Mouse (Mus musculus): ENCODE results near the gene F9. TPM values are rescaled to one million over a fixed set of nuclear protein-coding genes. Genes with fewer than 3 reads are reported as not detected.
"Not testable (repeated sequence)": the region's sequence is repeated elsewhere in the genome, so short reads cannot be mapped to it uniquely, and the experiment has no call there.

Gene F9
- polyA plus RNA-seq (2016; fragmentation: Nextera tagmentation; extraction: Ambion mirVana) = not detected in 2 replicates

GRCm38 (mm10) chrX:59999221-60000083, at the start of gene F9:
Gene F9, plus strand, starts transcription at chrX:59999464.
- 75% methylated on average over 10 of the region's 10 CpGs for WGBS

DNA sequence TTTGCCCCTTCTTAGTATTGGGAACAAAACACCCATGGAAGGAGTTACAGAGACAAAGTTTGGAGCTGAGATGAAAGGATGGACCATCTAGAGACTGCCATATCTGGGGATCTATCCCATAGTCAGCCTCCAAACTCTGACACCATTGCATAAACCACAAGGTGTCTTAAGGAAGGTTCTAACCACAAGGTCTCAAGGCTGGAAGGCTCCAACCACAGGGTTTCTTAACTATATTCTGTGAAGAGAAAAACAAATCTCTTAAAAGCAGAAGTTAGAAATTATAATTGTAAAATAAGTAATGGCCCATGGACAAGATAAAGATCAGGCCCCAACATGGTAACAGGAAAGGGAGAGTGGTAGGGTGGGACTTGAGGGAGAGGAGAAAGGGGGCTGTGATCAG, 29.5 kb upstream of the F9 start:
- H3K36me3 ChIP-seq = not testable (repeated sequence)

More at GRCm38 (mm10) chrX:59999221-60000083, at the start of gene F9:
- ATAC-seq (ENCODE audit: insufficient number of reproducible peaks, low FRiP score) = no peak
- Histone ChIP-seq H3K4me1 (replicated peaks) (no peaks in the 10 kb centered on the region), H3K9ac (no peak within 1 kb of the TSS), H3K4me3 (no peak within 1 kb of the TSS), H3K27ac (ENCODE audit: poor library complexity, severe bottlenecking) (no peak within 1 kb of the TSS), H3K4me2 (no peak within 1 kb of the TSS), H3K36me3 (no peaks in the 10 kb centered on the region), H3K9me3 (replicated peaks) (no peaks in the 10 kb centered on the region), H3K27me3 (replicated peaks) (no peaks in the 10 kb centered on the region)

GRCm38 (mm10) chrX:60000084-60000443, 800 bp downstream of the F9 start:
- Histone ChIP-seq H3K4me1 (replicated peaks) (no peaks in the 10 kb centered on the region), H3K4me3 (no peak overlapping the region), H3K27ac (ENCODE audit: poor library complexity, severe bottlenecking) (no peak overlapping the region), H3K9ac (no peak overlapping the region), H3K4me2 (no peak overlapping the region), H3K27me3 (replicated peaks) (no peaks in the 10 kb centered on the region), H3K36me3 (no peaks in the 10 kb centered on the region), H3K9me3 (replicated peaks) (no peaks in the 10 kb centered on the region)
- 71% methylated on average over 3 of the region's 3 CpGs for WGBS
- ATAC-seq (ENCODE audit: insufficient number of reproducible peaks, low FRiP score) = no peak

More for the DNA sequence above, 29.5 kb upstream of the F9 start:
- ATAC-seq (ENCODE audit: insufficient number of reproducible peaks, low FRiP score); H3K4me2 ChIP-seq; H3K4me1 ChIP-seq (replicated peaks); H3K27ac ChIP-seq (ENCODE audit: poor library complexity, severe bottlenecking); H3K4me3 ChIP-seq; H3K9me3 ChIP-seq (replicated peaks); H3K9ac ChIP-seq; H3K27me3 ChIP-seq (replicated peaks): not testable (repeated sequence)

DNA sequence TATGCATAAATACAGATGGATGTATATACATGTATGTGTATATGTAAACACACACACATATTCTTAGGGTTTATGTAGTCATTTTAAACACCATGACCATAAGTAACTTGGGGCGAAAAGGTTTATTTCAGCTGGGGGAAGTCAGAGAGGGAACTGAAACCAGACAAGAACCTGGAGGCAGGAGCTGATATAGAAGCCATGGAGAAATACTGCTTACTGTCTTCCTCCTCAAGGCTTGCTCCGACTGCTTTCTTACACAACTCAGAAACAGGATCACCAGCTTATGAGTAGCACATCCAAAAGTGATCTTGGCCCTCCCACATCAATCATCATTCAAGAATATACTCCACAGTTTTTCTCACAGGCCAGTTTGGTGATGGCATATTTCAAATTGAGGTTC, 2.2 kb downstream of the F9 start:
- H3K9me3 ChIP-seq (replicated peaks) = no peaks in the 10 kb centered on the region
- no peaks in the 10 kb centered on the region for H3K27me3 ChIP-seq (replicated peaks)
- H3K9ac ChIP-seq = no peak overlapping the region
- WGBS = 71% methylated on average over 2 of the region's 2 CpGs
- no peak for ATAC-seq (ENCODE audit: insufficient number of reproducible peaks, low FRiP score)
- H3K4me2 ChIP-seq = no peak overlapping the region
- H3K4me3 ChIP-seq = no peak overlapping the region
- no peaks in the 10 kb centered on the region for H3K4me1 ChIP-seq (replicated peaks)
- no peaks in the 10 kb centered on the region for H3K36me3 ChIP-seq
- H3K27ac ChIP-seq (ENCODE audit: poor library complexity, severe bottlenecking) = no peak overlapping the region

GRCm38 (mm10) chrX:60013084-60013676, 13.9 kb downstream of the F9 start:
- Histone ChIP-seq H3K9ac (no peak overlapping the region), H3K27ac (ENCODE audit: poor library complexity, severe bottlenecking) (no peak overlapping the region), H3K27me3 (replicated peaks) (no peaks in the 10 kb centered on the region), H3K4me1 (replicated peaks) (no peaks in the 10 kb centered on the region), H3K4me3 (no peak overlapping the region), H3K36me3 (no peaks in the 10 kb centered on the region), H3K4me2 (no peak overlapping the region), H3K9me3 (replicated peaks) (no peaks in the 10 kb centered on the region)
- ATAC-seq (ENCODE audit: insufficient number of reproducible peaks, low FRiP score) = no peak

- ATAC-seq (ENCODE audit: insufficient number of reproducible peaks, low FRiP score) = no peak
- H3K4me1 ChIP-seq (replicated peaks) = no peaks in the 10 kb centered on the region
- no peaks in the 10 kb centered on the region for H3K27me3 ChIP-seq (replicated peaks)
- H3K4me2 ChIP-seq = no peak overlapping the region
- H3K4me3 ChIP-seq = no peak overlapping the region
- no peaks in the 10 kb centered on the region for H3K36me3 ChIP-seq
- no peak overlapping the region for H3K9ac ChIP-seq
- 82% methylated on average over 1 of the region's 1 CpGs for WGBS
- no peak overlapping the region for H3K27ac ChIP-seq (ENCODE audit: poor library complexity, severe bottlenecking)
- no peaks in the 10 kb centered on the region for H3K9me3 ChIP-seq (replicated peaks)
These were observed 15.3 kb downstream of the F9 start for GRCm38 (mm10) chrX:60014588-60014987.

DNA sequence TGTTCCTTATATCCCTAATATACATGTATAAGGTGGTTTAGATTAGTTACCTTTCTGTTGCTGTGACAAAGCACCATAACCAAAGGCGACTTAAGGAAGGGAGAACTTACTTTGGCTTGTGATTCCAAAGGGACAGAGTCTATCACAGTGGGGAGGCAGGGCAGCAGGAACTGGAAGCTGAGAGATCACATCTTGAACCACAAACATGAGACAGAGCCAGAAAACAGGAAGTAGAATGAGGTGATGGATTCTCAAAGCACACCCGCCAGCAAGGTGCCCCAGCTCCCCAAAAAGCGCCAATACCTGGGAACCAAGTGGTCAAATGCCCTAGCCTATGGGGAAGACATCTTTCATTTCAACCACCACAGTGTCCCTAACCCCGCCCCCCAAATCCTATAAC, 21.7 kb downstream of the F9 start:
- ATAC-seq (ENCODE audit: insufficient number of reproducible peaks, low FRiP score) = no peak
- Histone ChIP-seq H3K27ac (ENCODE audit: poor library complexity, severe bottlenecking) (no peak overlapping the region), H3K4me3 (no peak overlapping the region), H3K36me3 (no peaks in the 10 kb centered on the region), H3K27me3 (replicated peaks) (no peaks in the 10 kb centered on the region), H3K9me3 (replicated peaks) (no peaks in the 10 kb centered on the region), H3K9ac (no peak overlapping the region), H3K4me1 (replicated peaks) (no peaks in the 10 kb centered on the region), H3K4me2 (no peak overlapping the region)
- 67% methylated on average over 4 of the region's 4 CpGs for WGBS

DNA sequence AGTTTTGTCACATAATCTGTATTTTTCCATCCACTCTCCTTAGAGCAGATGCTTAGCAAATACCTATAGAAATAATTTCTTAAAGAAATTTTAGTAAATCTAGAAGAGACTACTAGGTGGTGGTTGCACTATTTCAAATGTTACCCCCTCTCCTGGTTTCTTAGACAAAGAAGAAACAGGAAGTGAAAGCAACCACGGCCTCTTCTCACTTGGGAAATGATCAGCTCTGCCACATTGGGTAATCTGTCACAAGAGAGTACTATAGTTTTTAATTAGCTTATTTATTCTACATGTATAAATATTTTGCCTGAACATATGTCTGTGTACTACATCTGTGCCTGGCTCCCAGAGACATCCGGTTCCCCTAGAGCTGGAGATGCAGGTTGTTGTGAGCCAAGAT, 22.3 kb downstream of the F9 start:
- no peaks in the 10 kb centered on the region for H3K9me3 ChIP-seq (replicated peaks)
- 79% methylated on average over 2 of the region's 2 CpGs for WGBS
- no peak overlapping the region for H3K9ac ChIP-seq
- no peaks in the 10 kb centered on the region for H3K36me3 ChIP-seq
- ATAC-seq (ENCODE audit: insufficient number of reproducible peaks, low FRiP score) = no peak
- no peaks in the 10 kb centered on the region for H3K4me1 ChIP-seq (replicated peaks)
- H3K4me3 ChIP-seq = no peak overlapping the region
- H3K27ac ChIP-seq (ENCODE audit: poor library complexity, severe bottlenecking) = no peak overlapping the region
- H3K4me2 ChIP-seq = no peak overlapping the region
- no peaks in the 10 kb centered on the region for H3K27me3 ChIP-seq (replicated peaks)

GRCm38 (mm10) chrX:60026654-60027053, 27.4 kb downstream of the F9 start:
- H3K4me2 ChIP-seq = no peak overlapping the region
- ATAC-seq (ENCODE audit: insufficient number of reproducible peaks, low FRiP score) = no peak
- WGBS = 11% methylated on average over 3 of the region's 3 CpGs

DNA sequence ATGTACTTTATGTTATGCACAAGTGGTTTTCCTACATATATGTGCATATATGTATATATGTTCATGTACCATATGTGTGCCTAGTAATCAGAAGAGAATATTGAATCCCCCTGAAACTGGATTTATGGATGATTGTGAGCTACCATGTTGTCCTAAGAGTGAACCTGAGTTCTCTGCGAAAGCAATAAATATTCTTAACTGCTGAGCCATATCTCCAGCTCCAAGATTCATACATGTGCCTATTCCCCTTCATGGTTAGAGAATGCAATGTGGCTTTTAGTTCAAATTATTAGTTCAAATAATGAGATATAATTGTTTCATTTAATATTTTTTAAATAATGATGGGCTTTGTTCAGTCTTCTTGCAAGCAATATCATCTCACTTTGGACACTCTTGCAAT, 55.5 kb downstream of the F9 start:
- no peaks in the 10 kb centered on the region for H3K4me1 ChIP-seq (replicated peaks)
- H3K36me3 ChIP-seq = no peaks in the 10 kb centered on the region
- H3K27ac ChIP-seq (ENCODE audit: poor library complexity, severe bottlenecking) = no peak overlapping the region
- no peak overlapping the region for H3K9ac ChIP-seq
- no peaks in the 10 kb centered on the region for H3K9me3 ChIP-seq (replicated peaks)
- H3K4me2 ChIP-seq = no peak overlapping the region
- H3K27me3 ChIP-seq (replicated peaks) = no peaks in the 10 kb centered on the region
- ATAC-seq (ENCODE audit: insufficient number of reproducible peaks, low FRiP score) = no peak
- 82% methylated on average over 1 of the region's 1 CpGs for WGBS
- H3K4me3 ChIP-seq = no peak overlapping the region

More at GRCm38 (mm10) chrX:60026654-60027053, 27.4 kb downstream of the F9 start:
- H3K36me3 ChIP-seq = no peaks in the 10 kb centered on the region
- no peak overlapping the region for H3K4me3 ChIP-seq
- H3K4me1 ChIP-seq (replicated peaks) = no peaks in the 10 kb centered on the region
- no peak overlapping the region for H3K27ac ChIP-seq (ENCODE audit: poor library complexity, severe bottlenecking)
- H3K9me3 ChIP-seq (replicated peaks) = no peaks in the 10 kb centered on the region
- no peak overlapping the region for H3K9ac ChIP-seq
- no peaks in the 10 kb centered on the region for H3K27me3 ChIP-seq (replicated peaks)

DNA sequence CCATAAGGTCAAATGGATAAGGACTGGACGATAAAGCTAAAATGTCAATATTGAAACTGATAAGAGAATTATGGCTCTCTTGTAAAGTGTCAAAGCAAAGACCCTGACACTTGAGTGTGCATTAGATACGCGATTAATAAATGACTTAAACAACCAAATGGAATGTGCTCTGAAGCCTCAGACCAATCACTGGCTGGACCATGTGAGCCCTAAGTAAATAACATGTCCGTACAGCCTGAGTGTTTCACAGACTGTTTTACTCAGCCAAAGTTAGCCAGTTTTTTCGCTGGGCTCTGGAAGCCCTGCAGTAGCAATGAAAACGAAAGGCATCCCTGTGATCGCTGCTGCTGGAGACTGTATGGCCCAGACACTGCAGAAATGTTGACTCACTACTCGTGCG, 55.9 kb downstream of the F9 start:
- WGBS = 73% methylated on average over 9 of the region's 9 CpGs
- H3K9me3 ChIP-seq (replicated peaks) = no peaks in the 10 kb centered on the region
- no peak overlapping the region for H3K27ac ChIP-seq (ENCODE audit: poor library complexity, severe bottlenecking)
- H3K4me3 ChIP-seq = no peak overlapping the region
- H3K4me1 ChIP-seq (replicated peaks) = no peaks in the 10 kb centered on the region
- ATAC-seq (ENCODE audit: insufficient number of reproducible peaks, low FRiP score) = no peak
- no peaks in the 10 kb centered on the region for H3K27me3 ChIP-seq (replicated peaks)
- no peak overlapping the region for H3K9ac ChIP-seq
- no peak overlapping the region for H3K4me2 ChIP-seq
- H3K36me3 ChIP-seq = no peaks in the 10 kb centered on the region

- no peaks in the 10 kb centered on the region for H3K36me3 ChIP-seq
- ATAC-seq (ENCODE audit: insufficient number of reproducible peaks, low FRiP score) = no peak
- H3K4me2 ChIP-seq = no peak overlapping the region
- WGBS = 74% methylated on average over 1 of the region's 1 CpGs
- H3K9me3 ChIP-seq (replicated peaks) = no peaks in the 10 kb centered on the region
- H3K27me3 ChIP-seq (replicated peaks) = no peaks in the 10 kb centered on the region
- no peaks in the 10 kb centered on the region for H3K4me1 ChIP-seq (replicated peaks)
- H3K27ac ChIP-seq (ENCODE audit: poor library complexity, severe bottlenecking) = no peak overlapping the region
- no peak overlapping the region for H3K9ac ChIP-seq
- H3K4me3 ChIP-seq = no peak overlapping the region
These were observed 76.1 kb downstream of the F9 start for GRCm38 (mm10) chrX:60075359-60075758.
